Mouse (Mus musculus) right cerebral cortex, adult 18-20 months (tissue): ENCODE measurements around the gene Padi2.

Source experiments
- DNase-seq: peaks from one replicate; pipeline ENCODE4 v3.0.0; 2022; ENCODE audit warnings: mixed read lengths

Padi2 gene

GRCm38 (mm10) chr4:140881771-140882170 is 24.4 kb upstream of the Padi2 start:
- no peak for DNase-seq

GRCm38 (mm10) chr4:140882365-140882764 is 23.8 kb upstream of the Padi2 start:
- no peak for DNase-seq

- DNase-seq, result no peak
Measured at GRCm38 (mm10) chr4:140882981-140883380, 23.2 kb upstream of the Padi2 start.

- no peak for DNase-seq
Measured at GRCm38 (mm10) chr4:140883852-140884251, 22.3 kb upstream of the Padi2 start.

- no peak for DNase-seq
Measured at GRCm38 (mm10) chr4:140891525-140892162, 14.5 kb upstream of the Padi2 start.

GRCm38 (mm10) chr4:140892163-140892530 is 14.0 kb upstream of the Padi2 start:
- DNase-seq, result no peak

GRCm38 (mm10) chr4:140904776-140905425 is 1.2 kb upstream of the Padi2 start:
- DNase-seq, result no peak

GRCm38 (mm10) chr4:140905426-140905871 is 695 bp upstream of the Padi2 start:
- DNase-seq, result no peak

GRCm38 (mm10) chr4:140906827-140907280 is 710 bp downstream of the Padi2 start:
- no peak for DNase-seq

GRCm38 (mm10) chr4:140907306-140908024 is 1.3 kb downstream of the Padi2 start:
- DNase-seq, result no peak

- no peak for DNase-seq
Measured at GRCm38 (mm10) chr4:140908627-140909026, 2.5 kb downstream of the Padi2 start.

GRCm38 (mm10) chr4:140909536-140909935 is 3.4 kb downstream of the Padi2 start:
- no peak for DNase-seq

- DNase-seq, result no peak
Measured at GRCm38 (mm10) chr4:140910661-140911310, 4.6 kb downstream of the Padi2 start.

- DNase-seq, result no peak
Measured at GRCm38 (mm10) chr4:140911416-140911815, 5.3 kb downstream of the Padi2 start.

- no peak for DNase-seq
Measured at GRCm38 (mm10) chr4:140912271-140912833, 6.2 kb downstream of the Padi2 start.

GRCm38 (mm10) chr4:140913565-140913964 is 7.4 kb downstream of the Padi2 start:
- no peak for DNase-seq

- no peak for DNase-seq
Measured at GRCm38 (mm10) chr4:140914731-140915131, 8.6 kb downstream of the Padi2 start.

GRCm38 (mm10) chr4:140915235-140915634 is 9.1 kb downstream of the Padi2 start:
- no peak for DNase-seq

- DNase-seq, result no peak
Measured at GRCm38 (mm10) chr4:140916296-140916695, 10.2 kb downstream of the Padi2 start.

GRCm38 (mm10) chr4:140917451-140917850 is 11.3 kb downstream of the Padi2 start:
- DNase-seq, result no peak

- DNase-seq, result no peak
Measured at GRCm38 (mm10) chr4:140919974-140920836, 14.1 kb downstream of the Padi2 start.

- DNase-seq, result no peak
Measured at GRCm38 (mm10) chr4:140922508-140922907, 16.4 kb downstream of the Padi2 start.
